Mouse (Mus musculus) kidney, adult 11 months (tissue): ENCODE measurements around the gene Efhd2.
A peak's percentile ranks its signal among the peaks of the same experiment; 100 is the strongest.

ENCODE experiments used
- DNase-seq: peaks from one replicate; pipeline ENCODE4 v3.0.0; 2022

Efhd2 gene

DNA sequence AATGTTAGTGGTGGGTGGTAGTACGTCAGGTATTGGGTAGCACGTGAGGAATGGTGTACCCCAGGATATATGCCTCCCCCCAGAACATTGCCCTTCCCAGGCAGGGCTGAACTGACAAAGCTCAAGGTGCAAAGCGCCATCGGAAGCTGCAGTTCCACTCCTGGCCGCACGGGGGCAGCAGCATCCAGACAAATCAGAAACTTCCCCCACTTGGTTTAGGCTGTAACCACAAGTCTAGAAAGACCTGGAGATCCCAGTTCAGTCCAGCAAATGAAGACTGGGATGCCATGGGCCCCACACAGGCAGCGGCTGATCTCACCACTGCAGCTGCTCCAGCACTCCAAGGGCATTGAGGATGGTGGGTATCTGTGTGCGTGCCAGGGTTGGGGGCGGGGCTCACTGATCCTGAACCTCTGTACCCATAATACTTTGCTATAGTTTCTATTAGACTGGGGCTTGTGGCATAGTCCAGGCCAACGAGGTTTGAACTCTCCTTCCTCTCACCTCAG lies 17.2 kb downstream of the Efhd2 start:
- peak; percentile 74 for DNase-seq

DNA sequence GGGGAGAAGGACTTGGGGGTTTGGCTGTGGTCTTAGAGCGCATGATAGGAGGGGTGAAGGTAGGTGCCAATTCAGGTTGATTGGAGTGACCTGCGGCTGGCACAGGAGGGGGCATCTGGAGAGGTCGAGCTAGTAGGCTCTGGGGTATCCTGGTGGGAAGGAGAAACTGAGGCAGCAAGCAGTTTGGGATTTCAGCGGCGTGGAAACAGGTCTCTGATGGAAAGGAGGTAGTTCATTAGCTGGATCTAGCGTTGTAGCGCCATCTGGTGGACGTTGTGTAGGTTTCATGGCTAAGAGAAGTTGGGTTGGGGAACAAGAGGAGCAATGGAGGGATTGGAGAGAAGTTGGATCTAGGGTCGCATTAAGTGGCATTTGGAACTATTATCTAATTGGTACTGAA lies 21.3 kb downstream of the Efhd2 start:
- no peak for DNase-seq

DNA sequence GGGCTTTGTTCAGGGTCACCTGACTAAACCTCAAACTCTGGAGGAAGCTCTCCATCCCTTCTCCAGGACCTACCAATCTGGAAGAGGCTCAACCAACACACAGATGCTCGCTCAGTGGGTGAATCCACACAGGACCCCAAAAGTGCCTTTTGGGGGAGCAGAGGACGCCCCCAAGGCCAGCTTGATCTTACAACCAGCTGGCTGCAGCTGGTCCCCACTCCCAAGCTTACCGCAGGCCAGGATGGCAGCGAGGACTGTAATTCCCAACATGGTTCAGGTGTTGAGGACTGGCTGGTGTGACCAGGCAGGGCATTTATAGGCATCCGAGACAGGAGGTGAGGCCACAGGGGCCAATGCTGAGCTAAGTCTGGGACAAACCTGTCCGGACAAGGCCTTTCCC lies 28.7 kb downstream of the Efhd2 start, which contains the start of gene Ctrc:
Gene Ctrc, minus strand, starts transcription at position 361 of the 400 bp plus-strand sequence.
- no peak for DNase-seq

DNA sequence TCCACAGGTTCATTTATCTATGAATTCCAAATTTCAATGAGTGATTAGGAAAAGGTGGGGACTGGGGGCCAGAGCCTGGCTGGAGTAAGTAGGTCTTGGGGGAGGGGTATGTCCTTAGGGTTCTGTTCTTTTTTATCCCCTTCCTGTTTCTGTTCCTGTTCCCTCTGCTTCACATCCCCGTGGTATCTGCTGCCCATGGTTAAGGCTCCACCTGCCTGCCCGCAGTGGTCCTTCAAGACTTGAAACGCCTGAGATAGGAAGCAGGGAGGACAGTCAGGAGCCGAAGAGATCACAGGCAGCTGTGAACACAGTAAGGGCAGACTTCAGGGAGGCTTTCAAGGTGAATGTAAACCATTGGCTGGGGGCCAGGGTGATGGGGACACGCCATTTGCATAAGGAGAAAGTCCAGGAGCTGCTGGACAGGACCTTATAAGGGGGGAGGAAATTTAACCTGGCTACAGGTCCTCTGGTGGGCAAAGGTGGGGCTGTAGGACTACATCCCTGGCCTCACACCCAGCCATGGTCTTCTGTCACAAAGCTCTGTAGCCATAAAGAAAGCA lies 40.1 kb downstream of the Efhd2 start:
- peak; percentile 45 for DNase-seq

DNA sequence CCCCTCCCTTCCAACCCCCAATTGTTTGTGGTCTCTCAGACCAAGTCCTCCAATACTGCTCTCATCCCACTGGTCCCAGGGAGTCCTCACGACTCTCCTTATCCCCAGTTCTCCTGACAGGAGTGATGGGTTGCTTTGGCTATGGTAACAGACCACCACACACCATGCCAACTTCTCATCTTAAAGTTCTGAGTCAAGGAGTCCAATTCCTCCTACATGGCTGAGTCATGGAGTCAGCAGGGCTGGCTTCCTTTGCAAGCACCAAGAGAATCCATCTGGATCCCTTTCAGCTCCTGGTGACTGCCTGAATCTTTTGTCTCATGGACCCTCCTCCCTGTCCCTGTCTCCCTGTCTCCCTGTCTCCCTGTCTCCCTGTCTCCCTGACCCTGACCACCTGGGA lies 40.8 kb downstream of the Efhd2 start:
- DNase-seq: no peak

DNA sequence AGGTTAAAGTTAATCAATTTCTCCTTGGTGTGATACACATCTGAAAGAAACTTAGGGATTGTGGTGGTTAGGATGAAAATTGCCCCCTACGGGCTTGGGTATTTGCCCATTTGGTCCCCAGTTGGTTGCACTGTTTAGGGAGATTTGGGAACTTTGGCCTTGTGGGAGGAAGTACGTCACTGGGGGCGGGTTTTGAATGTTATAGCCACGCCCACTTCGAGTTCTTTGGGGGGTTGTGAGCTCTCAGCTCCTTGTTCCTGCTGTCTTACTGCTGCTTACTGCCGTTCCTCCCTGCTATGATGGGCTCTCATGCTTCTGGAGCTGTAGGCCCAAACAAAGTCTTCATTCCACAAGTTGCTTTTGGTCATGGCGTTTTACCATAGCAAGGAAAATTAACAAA lies 43.4 kb downstream of the Efhd2 start:
- no peak for DNase-seq

DNA sequence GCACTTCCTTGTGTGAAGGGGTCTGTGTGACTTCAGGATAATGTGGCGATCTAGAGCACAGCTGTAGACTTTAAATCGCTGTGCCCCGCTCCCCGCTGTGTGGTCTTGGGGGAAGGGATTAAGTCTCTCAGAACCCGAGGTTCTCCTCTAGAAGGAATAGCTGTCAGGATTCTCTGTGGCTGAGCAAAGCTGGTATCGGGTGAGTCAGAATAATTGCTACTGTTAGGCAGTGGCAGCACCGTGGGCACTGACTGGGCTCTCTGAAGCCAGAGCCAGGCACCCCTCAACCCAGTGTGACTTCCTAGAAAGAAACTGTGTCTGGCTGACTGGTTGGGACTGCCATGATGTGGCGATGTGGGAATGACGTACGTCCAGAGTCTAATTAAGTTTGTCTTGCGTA lies 44.3 kb downstream of the Efhd2 start:
- no peak for DNase-seq

DNA sequence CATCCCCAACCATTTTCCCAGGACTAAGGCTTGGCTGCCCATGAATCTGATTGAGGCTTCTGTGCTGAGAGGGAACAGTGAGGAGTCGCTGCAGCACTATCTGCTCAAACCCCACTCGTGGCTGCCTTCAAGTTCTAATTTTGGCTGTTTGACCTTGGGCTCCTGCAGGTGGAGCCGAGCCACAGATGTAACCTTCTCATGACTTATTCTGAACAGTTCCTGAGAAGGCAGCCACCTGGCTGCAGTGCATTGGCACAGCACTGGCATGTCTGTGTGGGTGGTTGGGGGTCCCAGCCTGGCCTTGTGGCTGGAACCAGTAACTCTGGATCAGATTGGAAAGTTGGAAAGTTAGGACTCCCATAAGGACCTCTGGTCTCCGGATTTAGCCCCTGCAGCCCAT lies 46.5 kb downstream of the Efhd2 start:
- no peak for DNase-seq

DNA sequence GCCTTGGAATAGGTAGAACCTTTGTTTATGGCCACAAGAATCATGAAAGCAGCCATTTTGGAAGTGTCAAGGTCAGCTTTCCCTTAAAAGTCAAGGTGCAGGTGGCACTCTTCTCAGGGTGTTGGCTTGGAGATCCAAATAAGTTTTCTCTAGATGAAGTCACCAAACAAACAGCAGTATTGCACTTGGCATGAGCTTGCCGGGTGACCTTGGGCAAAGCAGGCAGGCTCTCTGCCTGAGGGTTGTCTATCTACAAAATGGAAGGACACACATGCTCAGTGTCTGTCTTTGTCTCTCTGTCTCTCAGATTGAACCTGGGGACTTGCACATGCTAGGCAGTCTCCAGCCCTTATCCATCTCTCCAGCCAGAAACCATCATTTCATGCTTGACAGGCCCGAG lies 47.3 kb downstream of the Efhd2 start:
- DNase-seq: no peak

DNA sequence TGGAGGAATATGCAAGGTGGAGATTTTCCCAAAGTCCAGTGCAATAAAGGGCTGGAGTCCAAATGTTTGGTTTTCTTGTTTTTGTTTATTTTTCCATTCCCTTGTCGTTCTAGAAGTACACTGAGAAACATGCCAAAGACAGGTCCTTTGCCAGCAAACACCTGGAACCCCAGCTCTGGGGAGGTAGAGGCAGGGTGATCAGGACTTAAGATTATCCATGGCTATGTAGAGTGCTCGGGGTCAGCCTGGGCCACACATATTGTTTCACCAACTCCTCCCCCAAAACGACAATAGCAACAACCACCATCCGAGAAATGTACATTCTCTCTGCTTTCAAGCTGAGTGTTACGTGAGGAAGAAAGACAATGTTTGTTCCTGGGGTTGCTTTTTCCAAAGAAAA lies 48.7 kb downstream of the Efhd2 start, which contains the start of gene Cela2a:
Gene Cela2a, minus strand, starts transcription at position 101 of the 400 bp plus-strand sequence.
- no peak for DNase-seq

DNA sequence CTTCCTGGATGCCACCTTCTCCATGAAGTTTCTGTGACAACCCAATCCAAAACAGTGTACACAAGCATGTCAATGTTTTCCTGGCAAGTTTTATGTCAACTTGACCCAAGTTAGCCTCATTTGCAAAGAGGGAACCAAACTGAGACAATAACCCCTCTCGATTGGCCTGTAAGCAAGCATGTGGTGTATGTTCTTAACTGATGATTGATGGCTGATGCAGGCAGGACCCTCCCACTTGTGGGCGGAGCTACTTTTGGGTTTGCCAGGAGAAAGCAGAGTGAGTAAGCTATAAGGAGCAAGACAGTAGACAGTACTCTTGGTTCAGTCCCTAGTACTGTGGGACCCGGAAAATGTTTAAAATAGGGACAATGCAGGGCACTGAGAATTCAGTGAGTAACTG lies 51.7 kb downstream of the Efhd2 start:
- DNase-seq: no peak

DNA sequence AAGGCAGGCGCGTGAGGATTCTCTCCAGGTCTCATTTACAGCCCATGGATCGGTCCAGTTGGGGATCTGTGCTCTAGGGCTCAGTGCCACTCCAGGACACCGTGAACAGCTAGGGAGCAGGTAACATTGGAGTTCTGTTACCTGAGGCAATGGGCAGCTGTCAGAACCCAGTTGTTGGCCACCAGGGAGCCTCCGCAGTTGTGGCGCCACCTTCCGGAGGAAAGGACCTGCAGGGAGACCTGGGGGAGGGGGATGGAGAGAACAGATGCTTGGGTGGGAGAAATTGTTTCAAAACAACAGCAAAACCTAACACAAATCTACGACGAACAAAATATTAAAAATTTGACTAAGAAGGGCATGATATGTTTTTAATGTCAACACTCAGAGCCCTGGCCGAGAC lies 52.6 kb downstream of the Efhd2 start:
- no peak for DNase-seq

DNA sequence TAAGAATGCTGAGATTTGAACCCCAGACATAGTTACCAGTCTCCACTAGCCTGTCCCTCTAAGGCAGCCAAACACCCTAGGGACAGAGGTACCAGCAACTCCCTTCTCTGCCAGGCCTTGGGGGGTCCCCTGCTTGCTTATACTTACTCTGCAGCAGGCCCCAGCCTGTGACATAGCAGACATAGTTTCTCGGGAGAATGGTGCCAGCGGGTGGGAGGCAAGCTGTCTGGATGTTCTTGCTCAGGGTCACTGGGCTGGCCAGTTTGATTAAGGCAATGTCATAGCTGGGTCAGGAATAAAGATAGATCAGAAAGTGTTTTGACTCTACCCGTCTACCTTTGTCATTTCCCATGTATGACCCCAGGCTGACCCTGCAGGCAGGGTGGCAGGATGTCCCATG lies 53.5 kb downstream of the Efhd2 start:
- no peak for DNase-seq

DNA sequence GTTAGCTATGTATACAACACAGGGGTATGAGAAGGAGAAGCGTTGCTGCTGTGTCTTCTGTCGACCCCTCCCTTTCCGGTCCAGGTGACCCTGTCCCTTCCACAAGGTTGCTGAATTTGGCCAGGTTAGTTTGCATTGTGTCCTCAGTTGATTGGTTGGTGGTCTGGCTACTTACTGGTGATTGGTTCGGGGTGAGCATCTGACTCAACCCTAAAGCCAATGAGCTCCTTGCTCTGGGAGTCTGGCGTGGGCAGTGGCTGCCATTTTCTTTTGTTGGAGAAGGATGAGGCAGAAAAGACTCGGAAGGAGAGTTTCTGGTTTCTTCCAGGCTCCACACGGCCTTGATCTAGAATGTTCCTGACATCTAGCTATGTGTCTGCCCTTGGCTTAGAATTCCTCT lies 55.4 kb downstream of the Efhd2 start:
- no peak for DNase-seq

DNA sequence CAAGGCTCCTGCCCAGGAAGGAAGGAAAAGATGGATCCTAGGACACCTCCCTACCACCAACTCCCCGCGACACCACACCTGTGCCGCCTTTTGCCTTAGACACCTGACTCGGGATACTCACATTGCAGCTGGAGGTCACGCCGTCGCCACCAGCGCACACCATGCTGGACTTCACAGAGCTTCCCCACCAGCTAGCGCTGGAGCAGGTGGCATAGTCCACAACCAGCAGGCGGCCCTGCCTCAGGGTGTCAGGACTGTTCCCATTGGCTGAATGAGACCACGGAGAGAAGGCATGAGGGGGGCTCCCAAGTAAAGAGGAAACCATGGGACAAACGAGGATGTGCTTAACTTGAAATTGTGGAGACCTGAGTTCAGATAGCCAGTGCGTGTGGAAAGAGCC lies 55.9 kb downstream of the Efhd2 start:
- DNase-seq: no peak

DNA sequence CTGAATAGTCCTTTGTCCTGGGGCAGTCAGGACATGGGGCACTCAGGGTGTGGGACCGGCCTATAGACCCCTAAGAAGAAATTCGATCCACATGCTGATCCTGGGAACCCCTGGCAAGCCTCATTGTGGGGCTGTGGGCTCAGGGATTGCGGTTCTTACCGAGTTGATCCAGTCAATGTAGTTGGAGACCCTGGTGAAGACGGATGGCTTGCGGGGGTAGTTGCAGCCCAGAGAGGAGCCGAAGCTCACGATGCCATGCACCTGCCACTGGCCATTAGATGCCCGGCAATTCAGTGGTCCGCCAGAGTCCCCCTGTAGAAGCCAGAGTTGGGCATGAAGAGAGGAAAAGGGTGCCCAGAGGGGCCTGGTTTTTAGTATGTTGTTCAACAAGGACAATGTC lies 57.0 kb downstream of the Efhd2 start:
- no peak for DNase-seq

DNA sequence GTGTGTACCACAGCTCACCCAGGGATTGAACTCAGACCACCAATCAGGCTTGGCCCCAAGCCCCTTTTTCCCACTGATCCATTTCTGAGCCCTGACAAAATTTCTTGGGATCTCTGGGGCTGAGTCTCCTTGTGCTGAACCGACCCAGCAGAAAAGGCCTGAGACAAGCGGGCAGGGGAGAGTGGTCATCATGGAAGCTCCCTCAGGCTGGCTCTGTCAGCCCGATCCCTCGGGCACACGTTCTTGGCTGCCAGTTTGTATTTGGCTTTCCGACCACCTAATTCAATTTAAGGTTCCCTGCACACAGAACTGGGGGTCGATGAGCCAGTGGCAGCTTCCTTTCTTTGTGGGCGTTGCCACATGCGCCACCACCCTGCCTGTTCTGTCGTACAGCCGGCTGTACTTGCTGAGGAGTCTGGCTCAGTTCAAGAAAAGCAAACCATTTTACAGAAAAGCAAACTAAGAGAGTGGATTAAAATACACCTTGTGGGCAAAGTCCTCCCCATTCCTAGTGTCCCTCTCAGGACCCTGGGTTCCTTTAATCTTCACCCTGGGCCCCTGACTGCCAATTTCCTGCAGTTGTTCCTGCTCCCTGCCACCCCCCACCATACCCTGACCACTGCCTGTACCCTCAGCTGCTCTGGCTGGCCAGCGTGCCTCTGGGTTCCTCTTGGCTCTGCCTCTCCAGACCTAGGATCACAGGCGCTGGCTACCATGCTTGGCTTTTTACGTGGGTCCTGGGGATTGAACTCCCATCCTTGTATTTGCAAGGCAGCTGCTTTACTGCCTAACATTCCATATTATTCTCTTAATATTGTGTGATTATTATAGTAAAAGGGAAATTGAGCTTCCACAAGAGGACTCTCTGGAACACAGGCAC lies 57.7 kb downstream of the Efhd2 start:
- DNase-seq: no peak

DNA sequence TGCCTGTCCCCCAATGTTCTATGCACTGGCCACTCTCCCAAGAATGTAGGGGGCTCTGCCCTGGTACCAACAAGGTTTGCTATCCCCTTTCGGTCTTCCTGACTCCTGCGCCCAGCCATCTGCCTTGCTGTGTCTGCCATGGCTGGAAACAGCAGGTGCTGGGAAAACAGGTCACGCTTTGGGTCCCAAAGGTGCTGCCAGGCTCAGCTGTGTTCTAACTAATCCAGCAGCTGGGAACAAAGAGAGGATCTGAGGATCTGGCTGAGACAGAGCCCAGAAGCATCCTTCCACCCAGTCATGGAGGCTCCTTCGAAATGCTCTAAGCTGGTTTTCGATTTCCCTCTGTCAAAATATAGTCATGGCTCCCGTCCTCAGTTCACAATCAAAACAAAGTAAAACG lies 58.5 kb downstream of the Efhd2 start:
- DNase-seq: no peak

DNA sequence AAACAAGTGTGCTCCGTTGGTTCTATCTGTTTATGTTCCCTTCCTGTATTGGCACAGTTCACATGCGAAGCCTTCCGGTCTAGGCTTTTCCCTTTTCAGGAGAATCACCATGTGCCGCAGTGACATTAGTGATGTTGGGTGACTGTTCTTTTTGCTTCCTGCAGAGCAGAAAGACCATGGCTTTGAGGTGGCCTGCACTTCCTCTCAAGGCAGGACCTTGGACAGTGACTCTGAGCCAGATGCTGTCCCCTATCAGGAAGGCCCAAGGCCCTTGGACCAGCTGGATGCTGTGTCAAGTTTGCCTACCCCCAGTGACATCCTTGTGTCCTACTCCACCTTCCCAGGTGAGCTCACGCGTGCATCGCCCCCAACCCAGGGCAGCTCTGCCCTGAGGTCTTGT lies 63.3 kb downstream of the Efhd2 start:
- DNase-seq: no peak

DNA sequence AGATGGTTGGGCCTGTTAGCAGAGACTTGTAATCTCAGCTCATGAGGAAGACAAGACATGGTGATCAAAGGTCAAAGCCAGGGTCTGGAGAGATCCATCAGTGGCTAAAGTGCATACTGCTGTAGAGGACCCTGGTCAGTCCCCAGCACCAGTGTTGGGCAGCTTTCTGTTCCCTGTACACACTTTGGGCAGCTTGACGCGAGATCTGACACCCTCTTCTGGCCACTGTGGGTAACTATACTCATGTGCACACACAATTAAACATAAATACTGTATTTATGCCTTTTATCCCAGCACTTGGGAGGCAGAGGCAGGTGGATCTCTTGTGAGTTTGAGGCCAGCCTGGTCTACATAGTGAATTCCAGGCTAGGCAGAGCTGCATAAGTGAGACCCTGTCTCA lies 63.7 kb downstream of the Efhd2 start:
- no peak for DNase-seq

DNA sequence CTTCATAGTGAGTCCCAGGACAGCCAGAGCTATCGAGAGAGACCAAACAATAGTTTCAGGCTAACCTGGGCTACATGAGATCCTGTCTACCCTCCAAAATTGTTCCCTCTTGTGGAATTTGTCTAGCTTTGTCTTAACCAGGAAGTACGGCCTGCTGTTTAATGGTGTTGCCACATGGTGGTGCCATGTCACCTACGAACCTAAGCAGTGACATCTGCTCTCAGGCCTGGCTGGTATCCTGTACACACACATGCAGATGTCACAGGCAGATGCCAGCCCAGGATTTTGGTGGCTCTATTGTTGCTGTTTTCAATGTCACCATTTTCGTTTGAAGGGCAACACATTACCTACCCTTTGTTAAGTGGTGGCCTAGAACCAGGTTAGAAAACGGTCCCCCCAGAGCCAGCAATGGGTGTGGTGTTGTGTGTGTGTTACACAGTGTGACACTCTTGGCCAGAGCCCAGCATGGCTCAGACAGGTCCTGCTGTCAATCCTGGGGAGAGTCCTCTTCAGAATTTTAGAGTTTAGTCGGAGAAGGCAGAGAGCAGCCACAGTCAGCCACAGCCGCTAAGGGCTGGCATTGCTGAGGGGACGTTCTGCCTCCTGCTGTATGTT lies 64.8 kb downstream of the Efhd2 start:
- DNase-seq: no peak
